Mouse (Mus musculus): ENCODE data around the gene Syvn1. TPM values are rescaled to one million over a fixed set of nuclear protein-coding genes. Genes with fewer than 3 reads are reported as not detected.

Syvn1 gene
- total RNA-seq (2014; rRNA removed): 7.6 and 15.2 TPM in 2 replicates
- 53.0 and 64.7 TPM in 2 replicates for polyA plus RNA-seq (2012; rRNA removed)

DNA sequence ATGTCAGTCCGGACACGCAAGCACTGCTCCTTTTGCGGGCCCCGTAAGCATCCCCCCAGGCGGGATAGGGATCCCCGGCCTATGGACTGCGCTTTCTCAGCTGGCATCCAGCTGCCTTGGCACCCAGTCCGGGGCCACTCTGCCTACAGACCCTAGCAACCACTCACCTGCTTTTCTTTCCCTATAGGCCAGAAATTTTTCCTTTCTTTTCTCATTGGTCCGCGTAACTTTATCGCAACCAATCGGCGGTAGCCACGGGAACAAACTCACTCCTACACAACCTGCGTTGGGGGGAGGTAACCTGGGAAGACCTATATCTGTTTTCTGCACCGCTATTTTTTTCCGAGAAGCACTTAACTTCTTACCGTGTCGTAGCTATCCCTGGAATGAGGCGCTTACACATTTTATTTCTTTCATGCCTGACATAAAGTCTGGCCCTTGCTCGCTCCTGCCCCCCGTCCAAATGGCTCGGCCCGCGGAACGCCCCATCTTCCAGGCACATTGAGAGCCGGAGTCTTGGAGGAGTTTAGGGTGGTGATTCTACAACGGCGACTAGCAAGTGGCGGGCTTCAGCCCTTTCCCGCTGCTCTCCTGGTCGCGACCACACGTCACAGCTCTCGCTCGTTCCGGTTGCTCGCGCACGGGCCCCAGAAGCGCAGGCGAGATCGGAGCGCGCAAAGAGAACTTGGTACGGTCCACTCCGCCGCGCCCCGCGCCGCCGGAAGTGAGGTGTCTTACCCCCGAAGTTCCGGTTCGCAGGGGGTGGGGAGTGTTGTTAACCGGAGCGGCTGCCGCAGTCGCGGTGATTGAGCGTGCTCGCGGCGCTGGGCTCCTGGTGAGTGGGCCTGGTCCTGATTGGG lies at the start of gene Syvn1:
Syvn1 (plus strand) TSS at position 283 of the 860 bp plus-strand sequence.
- DNase-seq (ENCODE audit: extremely low read depth, low read depth, low spot score): peak; percentile 95
- Histone ChIP-seq H3K9ac (ENCODE audit: low read depth, low read length) (peak within 1 kb of the TSS; percentile 91), H3K79me2 (ENCODE audit: control insufficient read depth, insufficient read depth, low read length) (peaks cover 25% of the 10 kb centered on the region; the same call in 1 of the 2 replicates), H3K27ac (replicated peaks; ENCODE audit: insufficient read depth, low read depth, low read length) (peak within 1 kb of the TSS; percentile 100), H3K27me3 (ENCODE audit: control insufficient read depth, insufficient read depth, low read length) (no peaks in the 10 kb centered on the region), H3K36me3 (ENCODE audit: control insufficient read depth, insufficient read depth, low read length) (peaks cover 20% of the 10 kb centered on the region; the same call in 1 of the 2 replicates), H3K4me1 (ENCODE audit: control insufficient read depth, insufficient read depth, low read length) (peaks cover 30% of the 10 kb centered on the region), H3K4me3 (ENCODE audit: insufficient read depth, low read depth, low read length) (peak within 1 kb of the TSS; percentile 69)
- under 1% methylated on average over 65 of the region's 65 CpGs for WGBS
- TF ChIP-seq POLR2A (IDR thresholded peaks at IDR 0.05; ENCODE audit: extremely low read depth, insufficient read depth, low read length) (peak; percentile 75), CTCF (IDR thresholded peaks at IDR 0.05; ENCODE audit: low read depth, low read length) (no peak)

DNA sequence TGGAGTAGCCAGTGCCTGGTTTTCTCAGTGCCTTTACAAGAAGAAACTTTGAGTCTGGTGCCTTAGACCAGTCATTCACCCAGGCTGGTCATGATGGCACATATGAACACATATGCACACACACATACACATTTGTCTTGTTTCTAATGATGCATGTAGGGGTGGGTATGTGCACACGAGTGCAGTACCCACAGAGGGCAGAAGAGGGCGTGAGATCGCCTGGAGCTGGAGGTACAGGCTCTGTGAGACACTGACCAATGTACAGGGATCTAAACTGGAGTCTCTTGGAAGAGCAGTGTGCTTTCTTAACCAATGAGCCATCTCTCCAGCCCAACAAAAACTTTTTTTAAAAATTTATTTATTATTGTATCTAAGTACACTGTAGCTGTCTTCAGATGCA lies 48.2 kb upstream of the Syvn1 start:
- H3K4me3 ChIP-seq (ENCODE audit: insufficient read depth, low read depth, low read length): no peak overlapping the region
- no peaks in the 10 kb centered on the region for H3K27me3 ChIP-seq (ENCODE audit: control insufficient read depth, insufficient read depth, low read length)
- peaks cover 3% of the 10 kb centered on the region; the same call in 1 of the 2 replicates for H3K36me3 ChIP-seq (ENCODE audit: control insufficient read depth, insufficient read depth, low read length)
- H3K27ac ChIP-seq (replicated peaks; ENCODE audit: insufficient read depth, low read depth, low read length): no peak overlapping the region
- DNase-seq (ENCODE audit: extremely low read depth, low read depth, low spot score): no peak
- no peaks in the 10 kb centered on the region for H3K79me2 ChIP-seq (ENCODE audit: control insufficient read depth, insufficient read depth, low read length)
- WGBS: 87% methylated on average over 3 of the region's 3 CpGs
- TF ChIP-seq POLR2A (IDR thresholded peaks at IDR 0.05; ENCODE audit: extremely low read depth, insufficient read depth, low read length) (no peak), CTCF (IDR thresholded peaks at IDR 0.05; ENCODE audit: low read depth, low read length) (peak; percentile 58)
- H3K9ac ChIP-seq (ENCODE audit: low read depth, low read length): no peak overlapping the region
- no peaks in the 10 kb centered on the region for H3K4me1 ChIP-seq (ENCODE audit: control insufficient read depth, insufficient read depth, low read length)

DNA sequence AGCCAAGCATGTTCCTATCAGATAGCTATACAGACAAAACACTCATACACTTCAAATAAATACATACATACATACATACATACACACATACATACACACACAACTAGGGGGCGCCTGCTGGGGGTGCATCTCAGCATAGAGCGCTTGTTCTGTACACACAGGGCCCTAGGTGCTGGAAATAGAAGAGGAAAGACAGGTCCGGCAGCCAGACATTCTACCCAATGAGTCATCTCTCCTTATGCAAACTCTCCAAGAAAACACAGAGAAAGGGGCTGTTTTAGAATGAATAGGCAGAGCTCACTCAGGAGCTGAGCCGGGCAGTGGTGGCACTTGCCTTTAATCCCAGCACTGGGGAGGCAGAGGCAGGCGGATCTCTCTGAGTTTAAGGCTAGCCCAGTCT lies 46.4 kb upstream of the Syvn1 start:
- no peak for TF ChIP-seq POLR2A (IDR thresholded peaks at IDR 0.05; ENCODE audit: extremely low read depth, insufficient read depth, low read length)
- no peak for TF ChIP-seq CTCF (IDR thresholded peaks at IDR 0.05; ENCODE audit: low read depth, low read length)
- Histone ChIP-seq H3K27ac (replicated peaks; ENCODE audit: insufficient read depth, low read depth, low read length) (no peak overlapping the region), H3K27me3 (ENCODE audit: control insufficient read depth, insufficient read depth, low read length) (no peaks in the 10 kb centered on the region), H3K79me2 (ENCODE audit: control insufficient read depth, insufficient read depth, low read length) (no peaks in the 10 kb centered on the region), H3K4me3 (ENCODE audit: insufficient read depth, low read depth, low read length) (no peak overlapping the region), H3K36me3 (ENCODE audit: control insufficient read depth, insufficient read depth, low read length) (no peaks in the 10 kb centered on the region), H3K4me1 (ENCODE audit: control insufficient read depth, insufficient read depth, low read length) (no peaks in the 10 kb centered on the region), H3K9ac (ENCODE audit: low read depth, low read length) (no peak overlapping the region)
- WGBS: 89% methylated on average over 5 of the region's 5 CpGs
- DNase-seq (ENCODE audit: extremely low read depth, low read depth, low spot score): no peak

GRCm38 (mm10) chr19:6005541-6005940 lies 40.8 kb upstream of the Syvn1 start:
- no peaks in the 10 kb centered on the region; the same call in 1 of the 2 replicates for H3K36me3 ChIP-seq (ENCODE audit: control insufficient read depth, insufficient read depth, low read length)
- no peak overlapping the region for H3K4me3 ChIP-seq (ENCODE audit: insufficient read depth, low read depth, low read length)
- no peaks in the 10 kb centered on the region for H3K79me2 ChIP-seq (ENCODE audit: control insufficient read depth, insufficient read depth, low read length)
- H3K9ac ChIP-seq (ENCODE audit: low read depth, low read length): no peak overlapping the region
- no peak for DNase-seq (ENCODE audit: extremely low read depth, low read depth, low spot score)
- H3K4me1 ChIP-seq (ENCODE audit: control insufficient read depth, insufficient read depth, low read length): no peaks in the 10 kb centered on the region
- no peaks in the 10 kb centered on the region for H3K27me3 ChIP-seq (ENCODE audit: control insufficient read depth, insufficient read depth, low read length)
- no peak overlapping the region for H3K27ac ChIP-seq (replicated peaks; ENCODE audit: insufficient read depth, low read depth, low read length)
- WGBS: 83% methylated on average over 11 of the region's 11 CpGs
- TF ChIP-seq POLR2A (IDR thresholded peaks at IDR 0.05; ENCODE audit: extremely low read depth, insufficient read depth, low read length) (no peak), CTCF (IDR thresholded peaks at IDR 0.05; ENCODE audit: low read depth, low read length) (no peak)

DNA sequence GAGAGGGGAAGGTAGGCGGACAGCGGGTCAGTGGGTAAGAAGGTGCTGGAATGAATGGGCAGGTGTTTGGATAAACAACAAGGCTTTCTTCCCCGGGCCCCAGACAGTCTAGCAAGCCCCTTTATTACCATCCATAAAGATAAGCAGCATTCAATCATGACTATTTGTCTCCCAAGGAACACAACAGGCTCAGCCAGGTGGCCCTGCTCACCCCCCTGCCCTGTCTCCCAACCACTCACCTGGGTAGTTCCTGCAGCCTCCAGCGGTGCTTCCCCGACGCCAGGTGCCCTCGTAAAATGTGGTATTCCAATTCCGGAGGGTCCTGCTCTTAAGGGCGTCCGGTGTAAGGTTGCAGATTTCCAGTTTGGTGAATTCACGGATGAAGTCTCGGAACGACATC lies 39.4 kb upstream of the Syvn1 start:
- no peak for TF ChIP-seq CTCF (IDR thresholded peaks at IDR 0.05; ENCODE audit: low read depth, low read length)
- no peak for TF ChIP-seq POLR2A (IDR thresholded peaks at IDR 0.05; ENCODE audit: extremely low read depth, insufficient read depth, low read length)
- H3K4me1 ChIP-seq (ENCODE audit: control insufficient read depth, insufficient read depth, low read length): no peaks in the 10 kb centered on the region
- 94% methylated on average over 13 of the region's 13 CpGs for WGBS
- no peak overlapping the region for H3K9ac ChIP-seq (ENCODE audit: low read depth, low read length)
- H3K4me3 ChIP-seq (ENCODE audit: insufficient read depth, low read depth, low read length): no peak overlapping the region
- H3K27ac ChIP-seq (replicated peaks; ENCODE audit: insufficient read depth, low read depth, low read length): no peak overlapping the region
- H3K79me2 ChIP-seq (ENCODE audit: control insufficient read depth, insufficient read depth, low read length): no peaks in the 10 kb centered on the region
- no peaks in the 10 kb centered on the region; the same call in 1 of the 2 replicates for H3K36me3 ChIP-seq (ENCODE audit: control insufficient read depth, insufficient read depth, low read length)
- DNase-seq (ENCODE audit: extremely low read depth, low read depth, low spot score): no peak
- H3K27me3 ChIP-seq (ENCODE audit: control insufficient read depth, insufficient read depth, low read length): no peaks in the 10 kb centered on the region

GRCm38 (mm10) chr19:6009137-6009536 lies 37.2 kb upstream of the Syvn1 start:
- 95% methylated on average over 8 of the region's 8 CpGs for WGBS
- H3K9ac ChIP-seq (ENCODE audit: low read depth, low read length): no peak overlapping the region
- no peaks in the 10 kb centered on the region for H3K27me3 ChIP-seq (ENCODE audit: control insufficient read depth, insufficient read depth, low read length)
- no peak for TF ChIP-seq POLR2A (IDR thresholded peaks at IDR 0.05; ENCODE audit: extremely low read depth, insufficient read depth, low read length)
- TF ChIP-seq CTCF (IDR thresholded peaks at IDR 0.05; ENCODE audit: low read depth, low read length): no peak
- H3K36me3 ChIP-seq (ENCODE audit: control insufficient read depth, insufficient read depth, low read length): no peaks in the 10 kb centered on the region; the same call in 1 of the 2 replicates
- no peaks in the 10 kb centered on the region for H3K79me2 ChIP-seq (ENCODE audit: control insufficient read depth, insufficient read depth, low read length)
- H3K27ac ChIP-seq (replicated peaks; ENCODE audit: insufficient read depth, low read depth, low read length): no peak overlapping the region
- no peaks in the 10 kb centered on the region for H3K4me1 ChIP-seq (ENCODE audit: control insufficient read depth, insufficient read depth, low read length)
- no peak overlapping the region for H3K4me3 ChIP-seq (ENCODE audit: insufficient read depth, low read depth, low read length)
- no peak for DNase-seq (ENCODE audit: extremely low read depth, low read depth, low spot score)

Data from liver, adult 2 months (tissue).